Mouse (Mus musculus) embryonic facial prominence, embryonic 11.5 days (tissue): Measurements from ENCODE around the gene Dcx. TPM values are rescaled to one million over a fixed set of nuclear protein-coding genes. Genes with fewer than 3 reads are reported as not detected.

ENCODE experiments used
- ATAC-seq: fragments of 200-750 bp; cut with Nextera tagmentation; replicated peaks from 2 replicates; pipeline ENCODE4 v1.8.0; 2017; ENCODE audit warnings: low read depth; ENCODE audit not compliant: insufficient number of reproducible peaks, low FRiP score, low TSS enrichment
- DNase-seq: peaks from one replicate; pipeline ENCODE4 v3.0.0-alpha.2; 2015; ENCODE audit warnings: low spot score
- H3K27ac ChIP-seq: fragments of 300-500 bp; sonication (generic); replicated peaks from 2 replicates; pipeline ENCODE4 v1.5.1; 2014; ENCODE audit warnings: mild to moderate bottlenecking, low read depth, low read length, control low read depth
- H3K27me3 ChIP-seq: fragments of 300-500 bp; sonication (generic); 2 replicates; pipeline ENCODE4 v1.6.1; 2014; ENCODE audit warnings: mild to moderate bottlenecking, low read length, moderate library complexity, mixed read lengths; ENCODE audit not compliant: control insufficient read depth, insufficient read depth
- H3K36me3 ChIP-seq: fragments of 300-500 bp; sonication (generic); replicated peaks from 2 replicates; pipeline ENCODE4 v1.6.1; 2014; ENCODE audit warnings: low read depth, mild to moderate bottlenecking, low read length, moderate library complexity, mixed read lengths; ENCODE audit not compliant: control insufficient read depth, insufficient read depth
- H3K4me1 ChIP-seq: fragments of 300-500 bp; sonication (generic); 2 replicates; pipeline ENCODE4 v1.6.1; 2014; ENCODE audit warnings: low read length, mixed read lengths; ENCODE audit not compliant: control insufficient read depth, insufficient read depth
- H3K4me2 ChIP-seq: fragments of 300-500 bp; sonication (generic); 2 replicates; pipeline ENCODE4 v1.6.1; 2014; ENCODE audit warnings: low read depth, mild to moderate bottlenecking, control low read depth, low read length, moderate library complexity
- H3K4me3 ChIP-seq: fragments of 300-500 bp; sonication (generic); 2 replicates; pipeline ENCODE4 v1.5.1; 2014; ENCODE audit warnings: low read depth, low read length, control low read depth
- H3K9ac ChIP-seq: fragments of 300-500 bp; sonication (generic); replicated peaks from 2 replicates; pipeline ENCODE4 v1.6.1; 2014; ENCODE audit warnings: mild to moderate bottlenecking, control low read depth, low read length
- H3K9me3 ChIP-seq: fragments of 300-500 bp; sonication (generic); replicated peaks from 2 replicates; pipeline ENCODE4 v1.6.1; 2016; ENCODE audit warnings: mild to moderate bottlenecking, low read length, inconsistent platforms, mixed read lengths; ENCODE audit not compliant: control insufficient read depth
- WGBS: fragments of 180-500 bp; shearing (Covaris S2); extraction: QIAGEN DNeasy Blood & Tissue Kit; methylation state at CpG from one replicate; pipeline ENCODE4 v1.1.7; 2014; 5-methylcytosine and 5-hydroxymethylcytosine counted together
- polyA plus RNA-seq: library from polyadenylated mRNA; unstranded; fragments of >200 nt; fragmentation: Nextera tagmentation; extraction: Ambion mirVana; gene quantifications from 2 replicates; pipeline ENCODE4 v1.2.1, GENCODE M21; 2014

Gene Dcx
- polyA plus RNA-seq, 1 experiment from 2014 or later, result 20.1 TPM

- 79% methylated on average over 3 of the region's 3 CpGs for WGBS
- Histone ChIP-seq H3K9me3 (no peaks in the 10 kb centered on the region), H3K36me3 (no peaks in the 10 kb centered on the region), H3K27ac (no peak overlapping the region), H3K4me2 (no peak overlapping the region), H3K9ac (no peak overlapping the region), H3K4me3 (no peak overlapping the region), H3K4me1 (no peaks in the 10 kb centered on the region), H3K27me3 (no peaks in the 10 kb centered on the region)
- ATAC-seq, result no peak
- no peak for DNase-seq
Observed at GRCm38 (mm10) chrX:143879631-143880030, 53.5 kb downstream of the Dcx start.

- Histone ChIP-seq H3K27me3 (no peaks in the 10 kb centered on the region), H3K36me3 (no peaks in the 10 kb centered on the region), H3K4me3 (no peak overlapping the region), H3K4me1 (no peaks in the 10 kb centered on the region), H3K4me2 (no peak overlapping the region), H3K9me3 (no peaks in the 10 kb centered on the region), H3K27ac (no peak overlapping the region), H3K9ac (no peak overlapping the region)
- no peak for ATAC-seq
- WGBS, result 89% methylated on average over 5 of the region's 5 CpGs
- no peak for DNase-seq
Observed at GRCm38 (mm10) chrX:143867129-143867664, 65.9 kb downstream of the Dcx start.

GRCm38 (mm10) chrX:143851351-143851750 is 81.8 kb downstream of the Dcx start:
- Histone ChIP-seq H3K9me3 (no peaks in the 10 kb centered on the region), H3K36me3 (no peaks in the 10 kb centered on the region), H3K27ac (no peak overlapping the region), H3K4me2 (no peak overlapping the region), H3K9ac (no peak overlapping the region), H3K27me3 (no peaks in the 10 kb centered on the region), H3K4me1 (no peaks in the 10 kb centered on the region), H3K4me3 (no peak overlapping the region)
- WGBS, result 65% methylated on average over 3 of the region's 3 CpGs
- DNase-seq, result peak; percentile 15
- no peak for ATAC-seq

GRCm38 (mm10) chrX:143849969-143850368 is 83.1 kb downstream of the Dcx start:
- WGBS, result 80% methylated on average over 3 of the region's 3 CpGs

GRCm38 (mm10) chrX:143846637-143847036 is 86.5 kb downstream of the Dcx start:
- Histone ChIP-seq H3K4me3 (no peak overlapping the region), H3K27ac (no peak overlapping the region), H3K4me2 (no peak overlapping the region), H3K27me3 (no peaks in the 10 kb centered on the region), H3K36me3 (no peaks in the 10 kb centered on the region), H3K9ac (no peak overlapping the region), H3K9me3 (no peaks in the 10 kb centered on the region), H3K4me1 (no peaks in the 10 kb centered on the region)
- 91% methylated on average over 3 of the region's 3 CpGs for WGBS
- DNase-seq, result no peak
- ATAC-seq, result no peak

More at GRCm38 (mm10) chrX:143849969-143850368, 83.1 kb downstream of the Dcx start:
- no peak overlapping the region for H3K4me3 ChIP-seq
- no peaks in the 10 kb centered on the region for H3K27me3 ChIP-seq
- H3K4me2 ChIP-seq, result no peak overlapping the region
- no peaks in the 10 kb centered on the region for H3K36me3 ChIP-seq
- no peak overlapping the region for H3K27ac ChIP-seq
- no peaks in the 10 kb centered on the region for H3K9me3 ChIP-seq
- H3K4me1 ChIP-seq, result no peaks in the 10 kb centered on the region
- DNase-seq, result no peak
- ATAC-seq, result no peak
- H3K9ac ChIP-seq, result no peak overlapping the region

- peak; percentile 80 for DNase-seq
- ATAC-seq, result 0 out of 2 replicates have a peak, but pooled peaks have one; percentile 76
- no peak within 1 kb of the TSS for H3K27ac ChIP-seq
- no peaks in the 10 kb centered on the region for H3K9me3 ChIP-seq
- H3K4me2 ChIP-seq, result peak within 1 kb of the TSS; percentile 33
- H3K9ac ChIP-seq, result peak within 1 kb of the TSS; percentile 51
- H3K4me1 ChIP-seq, result no peaks in the 10 kb centered on the region
- peak within 1 kb of the TSS; percentile 38 for H3K4me3 ChIP-seq
- H3K36me3 ChIP-seq, result no peaks in the 10 kb centered on the region
- 35% methylated on average over 4 of the region's 4 CpGs for WGBS
- H3K27me3 ChIP-seq, result no peaks in the 10 kb centered on the region
Observed at GRCm38 (mm10) chrX:143827212-143827611, 105.9 kb downstream of the Dcx start, which contains the start of gene Capn6. Capn6 (minus strand) TSS chrX:143827414.

- no peak for ATAC-seq
- H3K9me3 ChIP-seq, result no peaks in the 10 kb centered on the region
- WGBS, result 51% methylated on average over 4 of the region's 4 CpGs
- no peaks in the 10 kb centered on the region for H3K27me3 ChIP-seq
- no peak for DNase-seq
- no peaks in the 10 kb centered on the region for H3K4me1 ChIP-seq
- no peak overlapping the region for H3K27ac ChIP-seq
- H3K4me2 ChIP-seq, result peak overlapping the region; percentile 33
- peak overlapping the region; percentile 38 for H3K4me3 ChIP-seq
- H3K36me3 ChIP-seq, result no peaks in the 10 kb centered on the region
- H3K9ac ChIP-seq, result peak overlapping the region; percentile 51
Observed at GRCm38 (mm10) chrX:143826521-143826920, 106.6 kb downstream of the Dcx start.

- WGBS, result 95% methylated on average over 2 of the region's 2 CpGs
- H3K4me3 ChIP-seq, result no peak overlapping the region
- no peak for DNase-seq
Observed at GRCm38 (mm10) chrX:143818961-143819360, 114.2 kb downstream of the Dcx start.

More at GRCm38 (mm10) chrX:143818961-143819360, 114.2 kb downstream of the Dcx start:
- H3K36me3 ChIP-seq, result no peaks in the 10 kb centered on the region
- no peak overlapping the region for H3K4me2 ChIP-seq
- no peaks in the 10 kb centered on the region for H3K9me3 ChIP-seq
- no peaks in the 10 kb centered on the region for H3K27me3 ChIP-seq
- H3K4me1 ChIP-seq, result no peaks in the 10 kb centered on the region
- ATAC-seq, result no peak
- no peak overlapping the region for H3K27ac ChIP-seq
- no peak overlapping the region for H3K9ac ChIP-seq
